Mouse (Mus musculus) kidney, postnatal 0 days (tissue): ENCODE measurements around the gene Tmem116. TPM values are rescaled to one million over a fixed set of nuclear protein-coding genes. Genes with fewer than 3 reads are reported as not detected.

ENCODE experiments used
- ATAC-seq: fragments of 200-750 bp; cut with Nextera tagmentation; replicated peaks from 2 replicates; pipeline ENCODE4 v1.8.0; 2017; ENCODE audit warnings: low read depth, moderate number of reproducible peaks, moderate TSS enrichment, moderate library complexity; ENCODE audit not compliant: low FRiP score
- DNase-seq: peaks from one replicate; pipeline ENCODE4 v3.0.0-alpha.2; 2016; ENCODE audit warnings: low spot score
- H3K27ac ChIP-seq: fragments of 300-500 bp; sonication (generic); 2 replicates; pipeline ENCODE4 v1.5.1; 2014; ENCODE audit warnings: mild to moderate bottlenecking
- H3K27me3 ChIP-seq: fragments of 300-500 bp; sonication (generic); 2 replicates; pipeline ENCODE4 v1.6.1; 2014; ENCODE audit warnings: low read length, mixed read lengths; ENCODE audit not compliant: insufficient read depth
- H3K36me3 ChIP-seq: fragments of 300-500 bp; sonication (generic); 2 replicates; pipeline ENCODE4 v1.6.1; 2014; ENCODE audit warnings: low read length, mixed read lengths; ENCODE audit not compliant: insufficient read depth
- H3K4me1 ChIP-seq: fragments of 300-500 bp; sonication (generic); replicated peaks from 2 replicates; pipeline ENCODE4 v1.6.1; 2014; ENCODE audit warnings: antibody characterized with exemption, low read length, mixed read lengths; ENCODE audit not compliant: insufficient read depth
- H3K4me2 ChIP-seq: fragments of 300-500 bp; sonication (generic); 2 replicates; pipeline ENCODE4 v1.6.1; 2014; ENCODE audit warnings: mild to moderate bottlenecking, low read length, moderate library complexity, mixed read lengths
- H3K4me3 ChIP-seq: fragments of 300-500 bp; sonication (generic); replicated peaks from 2 replicates; pipeline ENCODE4 v1.5.1; 2014; ENCODE audit warnings: low read depth, low read length
- H3K9ac ChIP-seq: fragments of 300-500 bp; sonication (generic); 2 replicates; pipeline ENCODE4 v1.6.1; 2014; ENCODE audit warnings: low read depth, low read length
- H3K9me3 ChIP-seq: fragments of 300-500 bp; sonication (generic); replicated peaks from 2 replicates; pipeline ENCODE4 v1.6.1; 2016; ENCODE audit warnings: low read length, inconsistent platforms, mixed read lengths
- CTCF ChIP-seq: IDR thresholded peaks from 2 replicates; pipeline ENCODE4 v1.5.1; 2016; ENCODE audit warnings: antibody characterized with exemption, low read depth, mild to moderate bottlenecking, moderate library complexity
- WGBS: fragments of 180-500 bp; shearing (Covaris S2); extraction: QIAGEN DNeasy Blood & Tissue Kit; methylation state at CpG from one replicate; pipeline ENCODE4 v1.1.7; 2014; 5-methylcytosine and 5-hydroxymethylcytosine counted together
- polyA plus RNA-seq: library from polyadenylated mRNA; unstranded; fragments of >200 nt; fragmentation: Nextera tagmentation; extraction: Ambion mirVana; gene quantifications from 2 replicates; pipeline ENCODE4 v1.2.1, GENCODE M21; 2015

Tmem116 gene
- 32.7 and 36.8 TPM in 2 replicates for polyA plus RNA-seq

DNA sequence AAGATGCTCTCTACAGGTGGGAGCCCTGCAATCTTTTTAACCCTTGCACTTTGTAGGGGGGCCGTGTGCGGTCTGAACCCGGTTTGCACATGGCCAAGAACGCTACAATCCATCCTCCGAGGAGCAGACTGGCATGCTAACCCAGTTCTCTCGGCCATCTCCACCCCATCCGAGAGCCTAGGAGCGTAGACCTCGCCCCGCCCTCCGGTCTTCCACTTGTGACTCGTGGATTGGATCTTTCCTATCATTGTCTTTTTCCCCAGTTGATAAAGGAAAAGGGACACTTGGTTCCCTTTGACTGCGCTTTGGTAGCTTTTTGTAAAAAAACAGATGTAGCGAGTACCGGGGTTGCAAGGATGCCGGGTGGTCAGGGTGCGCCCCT, at the start of gene Tmem116:
Gene Tmem116 (plus strand): TSS at position 250 of the 382 bp plus-strand sequence.
- TF ChIP-seq CTCF, result no peak
- DNase-seq, result peak; percentile 40
- H3K4me1 ChIP-seq, result peaks cover 18% of the 10 kb centered on the region

GRCm38 (mm10) chr5:121407856-121408255, 43.8 kb upstream of the Tmem116 start:
- peaks cover 19% of the 10 kb centered on the region for H3K36me3 ChIP-seq
- 89% methylated on average over 8 of the region's 8 CpGs for WGBS
- DNase-seq (no peak), ATAC-seq (no peak)
- H3K4me1 ChIP-seq, result no peaks in the 10 kb centered on the region
- no peak overlapping the region for H3K27ac ChIP-seq
- H3K9me3 ChIP-seq, result no peaks in the 10 kb centered on the region
- no peak overlapping the region for H3K4me2 ChIP-seq
- H3K27me3 ChIP-seq, result no peaks in the 10 kb centered on the region
- no peak for TF ChIP-seq CTCF
- H3K4me3 ChIP-seq, result no peak overlapping the region
- no peak overlapping the region for H3K9ac ChIP-seq

More for the DNA sequence above, at the start of gene Tmem116:
- no peaks in the 10 kb centered on the region for H3K9me3 ChIP-seq
- H3K27me3 ChIP-seq, result no peaks in the 10 kb centered on the region
- ATAC-seq, result no peak
- peaks cover 9% of the 10 kb centered on the region for H3K36me3 ChIP-seq
- peak within 1 kb of the TSS; percentile 97 for H3K27ac ChIP-seq
- peak within 1 kb of the TSS; percentile 90 for H3K9ac ChIP-seq
- 0% methylated on average over 17 of the region's 17 CpGs for WGBS
- peak within 1 kb of the TSS; percentile 92 for H3K4me2 ChIP-seq
- H3K4me3 ChIP-seq, result peak within 1 kb of the TSS; percentile 91

DNA sequence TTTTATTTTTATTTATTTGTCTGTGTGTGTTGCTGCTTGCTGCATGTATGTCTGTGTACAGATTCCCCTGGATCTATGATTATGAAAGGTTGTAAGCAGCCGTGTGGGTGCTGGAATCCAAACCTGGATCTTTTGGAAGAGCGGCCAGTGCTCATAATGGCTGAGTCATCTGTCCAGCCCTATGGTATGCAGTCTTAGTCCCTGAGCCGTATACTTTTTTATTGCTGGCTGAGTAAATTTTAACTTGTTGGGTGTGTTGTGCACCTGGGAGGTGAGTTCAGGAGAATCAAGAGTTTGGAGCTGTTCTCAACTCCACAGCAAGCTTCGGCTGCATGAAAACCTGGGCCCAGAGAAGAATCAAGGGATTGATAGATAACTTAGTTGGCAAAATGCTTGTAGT, 40.7 kb upstream of the Tmem116 start:
- Histone ChIP-seq H3K4me3 (no peak overlapping the region), H3K4me2 (no peak overlapping the region), H3K27ac (no peak overlapping the region; the same call in 1 of the 2 replicates), H3K4me1 (no peaks in the 10 kb centered on the region), H3K36me3 (peaks cover 37% of the 10 kb centered on the region), H3K9ac (no peak overlapping the region), H3K27me3 (no peaks in the 10 kb centered on the region), H3K9me3 (no peaks in the 10 kb centered on the region)
- 78% methylated on average over 4 of the region's 4 CpGs for WGBS
- ATAC-seq (no peak), DNase-seq (no peak)
- TF ChIP-seq CTCF, result no peak

DNA sequence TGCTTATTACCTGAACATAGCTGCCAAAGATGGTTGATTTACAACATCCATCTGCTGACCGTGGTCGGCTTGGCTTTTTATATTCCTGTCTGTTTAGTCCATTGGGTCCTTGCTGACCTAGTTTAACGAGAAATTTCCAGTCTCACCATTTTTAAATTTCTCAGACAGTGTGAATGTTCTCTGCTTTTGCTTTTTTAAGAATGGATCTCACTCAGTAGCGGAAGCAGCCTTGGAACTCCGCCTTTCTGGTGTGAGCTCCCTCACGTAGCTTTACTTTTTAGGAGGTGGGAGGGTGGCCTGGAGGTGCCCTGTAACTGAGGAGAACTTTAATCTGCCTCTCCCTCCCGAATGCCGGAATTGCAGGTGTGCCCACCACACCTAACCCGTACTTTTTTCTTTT, 31.0 kb upstream of the Tmem116 start:
- no peak for TF ChIP-seq CTCF
- ATAC-seq, result no peak
- Histone ChIP-seq H3K9ac (no peak overlapping the region), H3K27me3 (no peaks in the 10 kb centered on the region), H3K4me1 (no peaks in the 10 kb centered on the region), H3K9me3 (no peaks in the 10 kb centered on the region), H3K36me3 (peaks cover 80% of the 10 kb centered on the region), H3K4me3 (no peak overlapping the region), H3K27ac (no peak overlapping the region), H3K4me2 (no peak overlapping the region)
- no peak for DNase-seq
- 87% methylated on average over 9 of the region's 9 CpGs for WGBS

- H3K27me3 ChIP-seq, result no peaks in the 10 kb centered on the region
- no peak overlapping the region for H3K4me2 ChIP-seq
- DNase-seq, result no peak
- no peaks in the 10 kb centered on the region for H3K9me3 ChIP-seq
- no peak for ATAC-seq
- peaks cover 88% of the 10 kb centered on the region for H3K36me3 ChIP-seq
- TF ChIP-seq CTCF, result no peak
- H3K4me1 ChIP-seq, result no peaks in the 10 kb centered on the region
- H3K27ac ChIP-seq, result no peak overlapping the region
- no peak overlapping the region for H3K4me3 ChIP-seq
- no peak overlapping the region for H3K9ac ChIP-seq
- WGBS, result 90% methylated on average over 6 of the region's 6 CpGs
Measured at GRCm38 (mm10) chr5:121422787-121423186, 28.9 kb upstream of the Tmem116 start.

DNA sequence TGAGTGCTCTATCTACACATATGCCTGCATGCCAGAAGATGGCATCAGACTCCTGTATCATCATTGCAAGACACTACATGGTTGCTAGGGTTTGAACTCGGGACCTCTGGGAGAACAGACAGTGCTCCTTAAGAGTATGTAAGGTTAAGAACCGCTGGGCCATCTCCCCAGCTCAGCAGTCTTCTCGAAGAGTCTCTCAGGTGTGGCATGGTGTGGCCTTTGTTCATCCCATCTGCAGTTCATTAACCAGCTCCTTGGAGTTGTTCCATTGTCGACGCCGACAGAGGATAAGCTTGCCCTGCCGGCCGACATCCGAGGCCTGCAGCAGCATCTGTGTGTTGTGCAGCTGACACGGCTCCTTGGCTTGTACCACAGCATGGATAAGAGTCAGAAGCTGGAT, 28.4 kb upstream of the Tmem116 start:
- 80% methylated on average over 10 of the region's 10 CpGs for WGBS

GRCm38 (mm10) chr5:121428954-121429353, 22.7 kb upstream of the Tmem116 start:
- H3K27me3 ChIP-seq, result no peaks in the 10 kb centered on the region
- no peaks in the 10 kb centered on the region for H3K9me3 ChIP-seq
- no peak overlapping the region for H3K4me2 ChIP-seq
- WGBS, result 95% methylated on average over 3 of the region's 3 CpGs
- no peak for DNase-seq
- peaks cover 97% of the 10 kb centered on the region for H3K36me3 ChIP-seq
- no peak overlapping the region for H3K9ac ChIP-seq
- no peak for TF ChIP-seq CTCF
- no peak overlapping the region for H3K4me3 ChIP-seq
- no peak for ATAC-seq
- H3K4me1 ChIP-seq, result no peaks in the 10 kb centered on the region
- H3K27ac ChIP-seq, result no peak overlapping the region

More for the DNA sequence above, 28.4 kb upstream of the Tmem116 start:
- DNase-seq (peak; percentile 6), ATAC-seq (peak; percentile 80)
- Histone ChIP-seq H3K27ac (no peak overlapping the region), H3K4me3 (no peak overlapping the region), H3K4me1 (no peaks in the 10 kb centered on the region), H3K9ac (no peak overlapping the region), H3K36me3 (peaks cover 89% of the 10 kb centered on the region), H3K4me2 (no peak overlapping the region), H3K9me3 (no peaks in the 10 kb centered on the region), H3K27me3 (no peaks in the 10 kb centered on the region)
- no peak for TF ChIP-seq CTCF
